Mouse (Mus musculus) monocyte, adult 5-6 weeks (primary cell): ENCODE measurements at regions not wholly inside any gene's neighbourhood (a gene's known extent, or its start where the extent isn't known, plus 50 kb on each side); places are given as distances from the start of the nearest gene placed in this dataset.

ENCODE experiments used
- ATAC-seq: fragments of 153-309, 156-312 bp; replicated peaks from 2 replicates; pipeline ENCODE4 v1.8.0; 2017; ENCODE audit warnings: mild to moderate bottlenecking; ENCODE audit not compliant: low TSS enrichment, insufficient number of reproducible peaks, severe bottlenecking, poor library complexity, low FRiP score

GRCm38 (mm10) chr6:103374956-103375355 lies 135.4 kb upstream of the Chl1 start:
- ATAC-seq = no peak

GRCm38 (mm10) chr6:103377277-103377676 lies 133.1 kb upstream of the Chl1 start:
- ATAC-seq = no peak

GRCm38 (mm10) chr6:103378047-103378446 lies 132.3 kb upstream of the Chl1 start:
- ATAC-seq = no peak

GRCm38 (mm10) chr6:103381030-103381429 lies 129.4 kb upstream of the Chl1 start:
- ATAC-seq = no peak

- no peak for ATAC-seq
Measured at GRCm38 (mm10) chr6:103381930-103382329, 128.5 kb upstream of the Chl1 start.

GRCm38 (mm10) chr6:103386591-103386990 lies 123.8 kb upstream of the Chl1 start:
- no peak for ATAC-seq

GRCm38 (mm10) chr6:103405961-103406360 lies 104.4 kb upstream of the Chl1 start:
- no peak for ATAC-seq

- ATAC-seq = no peak
Measured at GRCm38 (mm10) chr6:103414888-103415287, 95.5 kb upstream of the Chl1 start.

GRCm38 (mm10) chr6:103421013-103421933 lies 89.1 kb upstream of the Chl1 start:
- no peak for ATAC-seq

- no peak for ATAC-seq
Measured at GRCm38 (mm10) chr6:103430933-103431594, 79.3 kb upstream of the Chl1 start.

- no peak for ATAC-seq
Measured at GRCm38 (mm10) chr6:103431595-103431957, 78.8 kb upstream of the Chl1 start.
